Mouse (Mus musculus) heart, embryonic 11.5 days (tissue): ENCODE data around the gene Sft2d1. TPM values are rescaled to one million over a fixed set of nuclear protein-coding genes. Genes with fewer than 3 reads are reported as not detected.

Source experiments
- ATAC-seq: fragments of 200-750 bp; cut with Nextera tagmentation; replicated peaks from 2 replicates; pipeline ENCODE4 v1.8.0; 2017; ENCODE audit warnings: moderate library complexity; ENCODE audit not compliant: insufficient number of reproducible peaks, low FRiP score, low TSS enrichment
- H3K27ac ChIP-seq: fragments of 300-500 bp; sonication (generic); 2 replicates; pipeline ENCODE4 v1.5.1; 2014; ENCODE audit warnings: mild to moderate bottlenecking, low read depth, low read length
- H3K27me3 ChIP-seq: fragments of 300-500 bp; sonication (generic); 2 replicates; pipeline ENCODE4 v1.6.1; 2014; ENCODE audit warnings: mild to moderate bottlenecking, low read length, mixed read lengths; ENCODE audit not compliant: control insufficient read depth, insufficient read depth
- H3K36me3 ChIP-seq: fragments of 300-500 bp; sonication (generic); 2 replicates; pipeline ENCODE4 v1.6.1; 2014; ENCODE audit warnings: mild to moderate bottlenecking, low read length, moderate library complexity, mixed read lengths; ENCODE audit not compliant: control insufficient read depth, insufficient read depth
- H3K4me1 ChIP-seq: fragments of 300-500 bp; sonication (generic); 2 replicates; pipeline ENCODE4 v1.6.1; 2014; ENCODE audit warnings: low read length; ENCODE audit not compliant: control insufficient read depth, insufficient read depth
- H3K4me2 ChIP-seq: fragments of 300-500 bp; sonication (generic); 2 replicates; pipeline ENCODE4 v1.6.1; 2014; ENCODE audit warnings: mild to moderate bottlenecking, moderate library complexity
- H3K4me3 ChIP-seq: fragments of 300-500 bp; sonication (generic); 2 replicates; pipeline ENCODE4 v1.5.1; 2014; ENCODE audit warnings: low read depth, low read length
- H3K9ac ChIP-seq: fragments of 300-500 bp; sonication (generic); 2 replicates; pipeline ENCODE4 v1.6.1; 2014; ENCODE audit warnings: mild to moderate bottlenecking, low read depth, low read length, moderate library complexity
- H3K9me3 ChIP-seq: fragments of 300-500 bp; sonication (generic); replicated peaks from 2 replicates; pipeline ENCODE4 v1.6.1; 2016; ENCODE audit warnings: low read length; ENCODE audit not compliant: control insufficient read depth
- WGBS: fragments of 180-500 bp; shearing (Covaris S2); extraction: QIAGEN DNeasy Blood & Tissue Kit; methylation state at CpG from one replicate; pipeline ENCODE4 v1.1.7; 2014; ENCODE audit not compliant: insufficient replicate concordance; 5-methylcytosine and 5-hydroxymethylcytosine counted together
- polyA plus RNA-seq: library from polyadenylated mRNA; unstranded; fragments of >200 nt; fragmentation: Nextera tagmentation; extraction: Ambion mirVana; gene quantifications from 2 replicates; pipeline ENCODE4 v1.2.1, GENCODE M21; 2014

Sft2d1 gene
- polyA plus RNA-seq, 1 experiment from 2014 or later = 66.9 TPM

GRCm38 (mm10) chr17:8361281-8362103 lies 50.6 kb downstream of the Sft2d1 start:
- Histone ChIP-seq H3K4me3 (no peak overlapping the region), H3K9me3 (no peaks in the 10 kb centered on the region), H3K27me3 (peaks cover 2% of the 10 kb centered on the region; the same call in 1 of the 2 replicates), H3K9ac (no peak overlapping the region), H3K4me1 (no peaks in the 10 kb centered on the region), H3K36me3 (no peaks in the 10 kb centered on the region), H3K4me2 (no peak overlapping the region), H3K27ac (no peak overlapping the region)
- WGBS = 81% methylated on average over 10 of the region's 10 CpGs
- ATAC-seq = no peak

- H3K4me2 ChIP-seq = peak overlapping the region; percentile 3; the same call in 1 of the 2 replicates
- no peak for ATAC-seq
- no peak overlapping the region for H3K9ac ChIP-seq
- 24% methylated on average over 20 of the region's 20 CpGs for WGBS
- no peaks in the 10 kb centered on the region for H3K9me3 ChIP-seq
- no peak overlapping the region for H3K4me3 ChIP-seq
- peaks cover 12% of the 10 kb centered on the region; the same call in 1 of the 2 replicates for H3K4me1 ChIP-seq
- no peak overlapping the region for H3K27ac ChIP-seq
- peaks cover 4% of the 10 kb centered on the region for H3K27me3 ChIP-seq
- H3K36me3 ChIP-seq = no peaks in the 10 kb centered on the region
Measured at GRCm38 (mm10) chr17:8367514-8368480, 56.9 kb downstream of the Sft2d1 start.

GRCm38 (mm10) chr17:8368570-8368969 lies 57.7 kb downstream of the Sft2d1 start:
- peaks cover 12% of the 10 kb centered on the region; the same call in 1 of the 2 replicates for H3K4me1 ChIP-seq
- peaks cover 4% of the 10 kb centered on the region for H3K27me3 ChIP-seq
- H3K36me3 ChIP-seq = no peaks in the 10 kb centered on the region
- no peak overlapping the region for H3K9ac ChIP-seq
- no peak for ATAC-seq
- H3K4me3 ChIP-seq = no peak overlapping the region
- H3K27ac ChIP-seq = no peak overlapping the region
- H3K4me2 ChIP-seq = no peak overlapping the region
- WGBS = 19% methylated on average over 8 of the region's 8 CpGs
- no peaks in the 10 kb centered on the region for H3K9me3 ChIP-seq

GRCm38 (mm10) chr17:8369171-8369570 lies 58.3 kb downstream of the Sft2d1 start:
- Histone ChIP-seq H3K9me3 (no peaks in the 10 kb centered on the region), H3K4me2 (no peak overlapping the region), H3K27me3 (peaks cover 4% of the 10 kb centered on the region; the same call in 1 of the 2 replicates), H3K36me3 (no peaks in the 10 kb centered on the region), H3K4me1 (peaks cover 12% of the 10 kb centered on the region; the same call in 1 of the 2 replicates), H3K9ac (no peak overlapping the region), H3K4me3 (no peak overlapping the region), H3K27ac (no peak overlapping the region)
- WGBS = 49% methylated on average over 2 of the region's 2 CpGs
- ATAC-seq = no peak

GRCm38 (mm10) chr17:8370634-8371229 lies 59.8 kb downstream of the Sft2d1 start:
- Histone ChIP-seq H3K4me3 (no peak overlapping the region), H3K9ac (0 out of 2 replicates have a peak overlapping the region, but pooled peaks have one; percentile 10), H3K4me1 (peaks cover 12% of the 10 kb centered on the region; the same call in 1 of the 2 replicates), H3K9me3 (no peaks in the 10 kb centered on the region), H3K4me2 (no peak overlapping the region), H3K27me3 (peaks cover 4% of the 10 kb centered on the region; the same call in 1 of the 2 replicates), H3K36me3 (no peaks in the 10 kb centered on the region), H3K27ac (no peak overlapping the region)
- WGBS = 32% methylated on average over 13 of the region's 13 CpGs
- ATAC-seq = no peak

GRCm38 (mm10) chr17:8371834-8372233 lies 60.9 kb downstream of the Sft2d1 start:
- Histone ChIP-seq H3K4me3 (peak overlapping the region; percentile 38), H3K36me3 (no peaks in the 10 kb centered on the region), H3K4me2 (peak overlapping the region; percentile 75), H3K27me3 (peaks cover 4% of the 10 kb centered on the region; the same call in 1 of the 2 replicates), H3K4me1 (peaks cover 12% of the 10 kb centered on the region; the same call in 1 of the 2 replicates), H3K27ac (peak overlapping the region; percentile 71), H3K9ac (peak overlapping the region; percentile 64; the same call in 1 of the 2 replicates), H3K9me3 (no peaks in the 10 kb centered on the region)
- ATAC-seq = peak; percentile 67; the same call in 1 of the 2 replicates
- WGBS = 2% methylated on average over 7 of the region's 7 CpGs

GRCm38 (mm10) chr17:8372286-8373046 lies 61.6 kb downstream of the Sft2d1 start:
- Histone ChIP-seq H3K4me2 (peak overlapping the region; percentile 75), H3K36me3 (no peaks in the 10 kb centered on the region), H3K4me1 (peaks cover 12% of the 10 kb centered on the region; the same call in 1 of the 2 replicates), H3K9me3 (no peaks in the 10 kb centered on the region), H3K4me3 (peak overlapping the region; percentile 38), H3K9ac (peak overlapping the region; percentile 64; the same call in 1 of the 2 replicates), H3K27ac (peak overlapping the region; percentile 71), H3K27me3 (peaks cover 4% of the 10 kb centered on the region; the same call in 1 of the 2 replicates)
- no peak for ATAC-seq
- 5% methylated on average over 18 of the region's 18 CpGs for WGBS
